Mouse (Mus musculus) liver, embryonic 11.5 days (tissue): ENCODE measurements around the gene Sipa1l1. TPM values are rescaled to one million over a fixed set of nuclear protein-coding genes. Genes with fewer than 3 reads are reported as not detected.

Source experiments
- ATAC-seq: fragments of 200-750 bp; cut with Nextera tagmentation; replicated peaks from 2 replicates; pipeline ENCODE4 v1.8.0; 2017; ENCODE audit warnings: moderate number of reproducible peaks, mild to moderate bottlenecking, moderate TSS enrichment, moderate library complexity; ENCODE audit not compliant: low FRiP score
- DNase-seq: peaks from one replicate; pipeline ENCODE4 v3.0.0-alpha.2; 2017; ENCODE audit warnings: low spot score
- H3K27ac ChIP-seq: fragments of 300-500 bp; sonication (generic); 2 replicates; pipeline ENCODE4 v1.5.1; 2014; ENCODE audit warnings: mild to moderate bottlenecking, low read depth, low read length, control low read depth
- H3K27me3 ChIP-seq: fragments of 300-500 bp; sonication (generic); replicated peaks from 2 replicates; pipeline ENCODE4 v1.6.1; 2014; ENCODE audit warnings: low read length, mixed read lengths; ENCODE audit not compliant: control insufficient read depth, insufficient read depth
- H3K36me3 ChIP-seq: fragments of 300-500 bp; sonication (generic); 2 replicates; pipeline ENCODE4 v1.6.1; 2014; ENCODE audit warnings: mild to moderate bottlenecking, low read length, moderate library complexity, mixed read lengths; ENCODE audit not compliant: control insufficient read depth, insufficient read depth
- H3K4me1 ChIP-seq: fragments of 300-500 bp; sonication (generic); replicated peaks from 2 replicates; pipeline ENCODE4 v1.6.1; 2014; ENCODE audit warnings: low read length, mixed read lengths; ENCODE audit not compliant: control insufficient read depth, insufficient read depth
- H3K4me2 ChIP-seq: fragments of 300-500 bp; sonication (generic); 2 replicates; pipeline ENCODE4 v1.6.1; 2014; ENCODE audit warnings: mild to moderate bottlenecking, control low read depth, moderate library complexity
- H3K4me3 ChIP-seq: fragments of 300-500 bp; sonication (generic); 2 replicates; pipeline ENCODE4 v1.5.1; 2014; ENCODE audit warnings: low read depth, low read length, control low read depth
- H3K9ac ChIP-seq: fragments of 300-500 bp; sonication (generic); 2 replicates; pipeline ENCODE4 v1.6.1; 2014; ENCODE audit warnings: low read depth, low read length, control low read depth
- H3K9me3 ChIP-seq: fragments of 300-500 bp; sonication (generic); 2 replicates; pipeline ENCODE4 v1.6.1; 2016; ENCODE audit warnings: low read length, inconsistent platforms, mixed read lengths; ENCODE audit not compliant: control insufficient read depth
- WGBS: fragments of 180-500 bp; shearing (Covaris S2); extraction: QIAGEN DNeasy Blood & Tissue Kit; methylation state at CpG from one replicate; pipeline ENCODE4 v1.1.7; 2014; 5-methylcytosine and 5-hydroxymethylcytosine counted together
- polyA plus RNA-seq: library from polyadenylated mRNA; unstranded; fragments of >200 nt; fragmentation: Nextera tagmentation; extraction: Ambion mirVana; gene quantifications from 2 replicates; pipeline ENCODE4 v1.2.1, GENCODE M21; 2014

Gene Sipa1l1
- polyA plus RNA-seq, 1 experiment from 2014 or later = 21.1 TPM

- whole genome bisulfite sequencing = 73% methylated on average over 8 of the region's 8 CpGs
- Histone ChIP-seq H3K9ac (no peak overlapping the region), H3K36me3 (no peaks in the 10 kb centered on the region), H3K4me1 (no peaks in the 10 kb centered on the region), H3K9me3 (no peaks in the 10 kb centered on the region), H3K27ac (no peak overlapping the region), H3K4me3 (no peak overlapping the region), H3K27me3 (no peaks in the 10 kb centered on the region), H3K4me2 (no peak overlapping the region)
- no peak for DNase-seq
- no peak for ATAC-seq
Observed at GRCm38 (mm10) chr12:82148328-82148930, 20.7 kb upstream of the Sipa1l1 start.

GRCm38 (mm10) chr12:82151019-82151418 is 18.1 kb upstream of the Sipa1l1 start:
- no peak overlapping the region for H3K9ac ChIP-seq
- no peak overlapping the region for H3K4me3 ChIP-seq
- DNase-seq = no peak
- H3K4me1 ChIP-seq = no peaks in the 10 kb centered on the region
- H3K27ac ChIP-seq = no peak overlapping the region
- H3K9me3 ChIP-seq = no peaks in the 10 kb centered on the region
- 71% methylated on average over 2 of the region's 2 CpGs for WGBS
- no peak overlapping the region for H3K4me2 ChIP-seq
- no peaks in the 10 kb centered on the region for H3K27me3 ChIP-seq
- ATAC-seq = no peak
- no peaks in the 10 kb centered on the region for H3K36me3 ChIP-seq

DNA sequence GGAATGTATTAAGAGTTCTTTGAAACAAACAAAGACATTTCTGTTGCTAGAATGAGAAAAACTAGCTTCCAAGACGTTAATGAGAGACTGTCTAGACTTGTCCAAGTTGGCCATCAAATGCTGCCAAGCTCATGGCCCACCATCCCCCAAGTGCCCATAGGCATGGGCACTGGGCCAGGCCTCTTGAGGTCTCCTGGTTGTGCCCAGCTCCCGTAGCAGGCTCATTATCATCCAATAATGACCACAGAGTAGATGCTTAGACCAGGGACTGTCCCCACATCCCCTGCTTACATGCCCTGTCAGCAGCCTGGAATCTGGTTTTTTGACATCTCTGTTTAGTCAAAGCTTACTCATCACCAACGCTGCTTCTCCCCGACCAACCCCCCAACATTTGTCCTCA is 14.6 kb upstream of the Sipa1l1 start:
- no peak overlapping the region for H3K4me2 ChIP-seq
- WGBS = 77% methylated on average over 4 of the region's 4 CpGs
- no peaks in the 10 kb centered on the region for H3K36me3 ChIP-seq
- no peak for DNase-seq
- H3K4me3 ChIP-seq = no peak overlapping the region
- H3K4me1 ChIP-seq = no peaks in the 10 kb centered on the region
- no peak overlapping the region for H3K9ac ChIP-seq
- no peak overlapping the region for H3K27ac ChIP-seq
- no peaks in the 10 kb centered on the region for H3K27me3 ChIP-seq
- no peak for ATAC-seq
- H3K9me3 ChIP-seq = no peaks in the 10 kb centered on the region

GRCm38 (mm10) chr12:82158516-82158915 is 10.6 kb upstream of the Sipa1l1 start:
- Histone ChIP-seq H3K27me3 (no peaks in the 10 kb centered on the region), H3K9me3 (no peaks in the 10 kb centered on the region), H3K36me3 (no peaks in the 10 kb centered on the region), H3K27ac (no peak overlapping the region), H3K4me2 (no peak overlapping the region), H3K4me1 (no peaks in the 10 kb centered on the region), H3K4me3 (no peak overlapping the region), H3K9ac (no peak overlapping the region)
- DNase-seq (no peak), ATAC-seq (no peak)
- WGBS = 89% methylated on average over 16 of the region's 16 CpGs

GRCm38 (mm10) chr12:82159372-82159771 is 9.7 kb upstream of the Sipa1l1 start:
- H3K9ac ChIP-seq = no peak overlapping the region
- no peak overlapping the region for H3K4me3 ChIP-seq
- 90% methylated on average over 3 of the region's 3 CpGs for WGBS
- ATAC-seq (no peak), DNase-seq (no peak)
- H3K9me3 ChIP-seq = no peaks in the 10 kb centered on the region
- H3K4me2 ChIP-seq = no peak overlapping the region
- no peaks in the 10 kb centered on the region for H3K27me3 ChIP-seq
- no peaks in the 10 kb centered on the region for H3K4me1 ChIP-seq
- no peak overlapping the region for H3K27ac ChIP-seq
- no peaks in the 10 kb centered on the region for H3K36me3 ChIP-seq

DNA sequence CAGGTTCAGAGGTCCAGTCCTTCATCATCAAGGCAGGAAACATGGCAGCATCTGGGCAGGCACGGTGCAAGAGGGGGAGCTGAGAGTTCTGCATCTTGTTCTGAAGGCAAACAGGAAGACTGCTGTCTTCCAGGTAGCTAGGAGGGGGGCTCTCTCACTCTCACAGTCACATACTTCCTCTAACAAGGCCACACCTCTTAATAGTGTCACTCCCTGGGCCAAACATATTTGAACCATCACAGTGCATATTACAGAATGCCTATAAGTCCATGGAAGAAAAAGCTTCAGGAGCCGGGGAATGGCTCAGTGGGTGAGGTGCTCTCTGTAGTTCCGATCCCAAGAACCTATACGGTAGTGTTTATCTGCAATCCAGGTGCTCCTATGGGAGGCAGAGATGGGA is 3.5 kb upstream of the Sipa1l1 start:
- Histone ChIP-seq H3K9ac (no peak overlapping the region), H3K36me3 (no peaks in the 10 kb centered on the region), H3K4me2 (no peak overlapping the region), H3K9me3 (no peaks in the 10 kb centered on the region), H3K4me1 (peaks cover 5% of the 10 kb centered on the region), H3K27me3 (no peaks in the 10 kb centered on the region), H3K27ac (no peak overlapping the region), H3K4me3 (no peak overlapping the region)
- ATAC-seq = no peak
- no peak for DNase-seq
- 69% methylated on average over 4 of the region's 4 CpGs for WGBS

DNA sequence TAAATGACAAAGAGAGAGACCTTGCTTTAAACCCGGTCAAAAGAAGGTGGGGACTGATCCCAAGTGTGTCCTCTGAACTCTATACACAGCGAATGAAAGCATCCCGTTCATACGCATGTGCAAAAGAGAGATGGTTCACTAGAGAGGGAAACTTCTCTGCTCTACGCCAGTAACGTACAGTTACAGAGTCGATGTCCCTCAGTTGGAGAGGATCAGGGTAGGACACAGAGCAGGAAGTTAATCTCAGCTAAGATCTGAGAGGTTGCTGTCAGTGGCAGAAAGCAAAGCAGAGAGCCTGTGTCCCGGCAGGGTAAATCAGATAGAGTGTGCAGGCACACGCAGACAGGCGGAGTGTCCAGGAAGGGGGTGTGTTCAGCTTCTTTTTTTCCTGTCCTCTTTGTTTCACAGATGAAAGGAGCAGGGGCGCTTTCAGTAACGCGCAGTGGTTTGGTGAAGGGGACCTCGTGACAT is 3.0 kb upstream of the Sipa1l1 start:
- Histone ChIP-seq H3K36me3 (no peaks in the 10 kb centered on the region), H3K9me3 (no peaks in the 10 kb centered on the region), H3K4me2 (no peak overlapping the region), H3K4me1 (peaks cover 5% of the 10 kb centered on the region), H3K27me3 (no peaks in the 10 kb centered on the region), H3K4me3 (no peak overlapping the region), H3K9ac (no peak overlapping the region), H3K27ac (no peak overlapping the region)
- DNase-seq (no peak), ATAC-seq (no peak)
- 36% methylated on average over 14 of the region's 14 CpGs for WGBS

- peak overlapping the region; percentile 88 for H3K9ac ChIP-seq
- H3K9me3 ChIP-seq = no peaks in the 10 kb centered on the region
- under 1% methylated on average over 100 of the region's 109 CpGs for WGBS
- ATAC-seq (peak; percentile 75), DNase-seq (peak; percentile 76)
- peak overlapping the region; percentile 94 for H3K4me2 ChIP-seq
- H3K27me3 ChIP-seq = no peaks in the 10 kb centered on the region
- H3K4me3 ChIP-seq = peak overlapping the region; percentile 95
- no peaks in the 10 kb centered on the region for H3K36me3 ChIP-seq
- peaks cover 30% of the 10 kb centered on the region for H3K4me1 ChIP-seq
- H3K27ac ChIP-seq = peak overlapping the region; percentile 90
Observed at GRCm38 (mm10) chr12:82169571-82170431, 681 bp downstream of the Sipa1l1 start.
